Mouse (Mus musculus): ENCODE results near the gene Nphs1. TPM values are rescaled to one million over a fixed set of nuclear protein-coding genes. Genes with fewer than 3 reads are reported as not detected.
"Not testable (repeated sequence)": the region's sequence is repeated elsewhere in the genome, so short reads cannot be mapped to it uniquely, and the experiment has no call there.

Gene Nphs1
- polyA plus RNA-seq, 1 experiment from 2014 or later = not detected

DNA sequence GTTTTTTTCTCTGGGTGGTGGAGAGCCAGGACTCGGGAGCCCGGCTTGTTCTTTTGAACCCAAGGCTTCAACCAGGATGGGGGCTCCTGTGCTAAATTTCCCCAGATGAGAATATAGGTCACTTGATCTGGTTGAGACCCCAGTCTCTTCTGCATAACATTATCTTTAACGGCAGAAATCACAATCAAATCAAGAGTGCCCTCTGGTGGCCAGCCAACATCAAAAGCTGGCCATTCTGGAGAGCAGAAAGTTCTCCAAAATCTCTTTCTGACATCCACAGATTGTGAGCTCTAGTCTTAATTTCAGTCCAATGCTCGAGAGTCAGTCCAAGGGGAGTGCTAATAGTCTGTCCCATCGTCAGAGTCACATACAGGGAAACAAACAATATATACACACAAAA is 43.0 kb downstream of the Nphs1 start:
- H3K9me3 ChIP-seq (ENCODE audit: control insufficient read depth, low read length); H3K36me3 ChIP-seq (ENCODE audit: control insufficient read depth, insufficient read depth); H3K4me2 ChIP-seq (ENCODE audit: low read length); H3K27me3 ChIP-seq (replicated peaks; ENCODE audit: control insufficient read depth, insufficient read depth, low read length); H3K27ac ChIP-seq (ENCODE audit: low read length); ATAC-seq; H3K4me3 ChIP-seq (replicated peaks; ENCODE audit: low read length); H3K9ac ChIP-seq (replicated peaks; ENCODE audit: low read depth, low read length); H3K4me1 ChIP-seq (replicated peaks; ENCODE audit: control insufficient read depth, insufficient read depth, low read length): not testable (repeated sequence)
- 68% methylated on average over 5 of the region's 5 CpGs for WGBS

DNA sequence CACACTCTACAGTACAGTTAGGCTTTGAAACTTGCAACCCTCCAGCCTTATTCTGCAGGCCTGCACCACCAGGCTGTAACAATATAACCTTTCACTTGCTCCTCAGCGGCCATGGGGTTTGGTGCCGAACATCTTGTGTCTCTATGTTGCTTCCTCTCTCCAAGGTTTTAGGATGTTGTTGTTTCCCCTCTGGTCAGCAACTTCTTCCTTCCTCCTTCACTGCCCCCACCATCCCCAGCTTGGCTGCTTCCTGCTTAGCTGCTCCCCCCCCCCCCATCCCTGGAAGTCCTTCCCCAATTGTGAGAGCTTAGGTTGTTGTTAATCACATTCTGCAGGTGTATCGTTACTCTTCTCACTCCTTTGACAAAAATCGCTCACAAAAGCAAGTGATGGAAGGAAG is 49.9 kb downstream of the Nphs1 start:
- Histone ChIP-seq H3K4me1 (replicated peaks; ENCODE audit: control insufficient read depth, insufficient read depth, low read length) (no peaks in the 10 kb centered on the region), H3K27me3 (replicated peaks; ENCODE audit: control insufficient read depth, insufficient read depth, low read length) (no peaks in the 10 kb centered on the region), H3K36me3 (ENCODE audit: control insufficient read depth, insufficient read depth) (no peaks in the 10 kb centered on the region), H3K9me3 (ENCODE audit: control insufficient read depth, low read length) (no peaks in the 10 kb centered on the region), H3K4me3 (replicated peaks; ENCODE audit: low read length) (no peak overlapping the region), H3K4me2 (ENCODE audit: low read length) (no peak overlapping the region), H3K9ac (replicated peaks; ENCODE audit: low read depth, low read length) (no peak overlapping the region), H3K27ac (ENCODE audit: low read length) (no peak overlapping the region)
- 81% methylated on average over 4 of the region's 4 CpGs for WGBS
- no peak for ATAC-seq

DNA sequence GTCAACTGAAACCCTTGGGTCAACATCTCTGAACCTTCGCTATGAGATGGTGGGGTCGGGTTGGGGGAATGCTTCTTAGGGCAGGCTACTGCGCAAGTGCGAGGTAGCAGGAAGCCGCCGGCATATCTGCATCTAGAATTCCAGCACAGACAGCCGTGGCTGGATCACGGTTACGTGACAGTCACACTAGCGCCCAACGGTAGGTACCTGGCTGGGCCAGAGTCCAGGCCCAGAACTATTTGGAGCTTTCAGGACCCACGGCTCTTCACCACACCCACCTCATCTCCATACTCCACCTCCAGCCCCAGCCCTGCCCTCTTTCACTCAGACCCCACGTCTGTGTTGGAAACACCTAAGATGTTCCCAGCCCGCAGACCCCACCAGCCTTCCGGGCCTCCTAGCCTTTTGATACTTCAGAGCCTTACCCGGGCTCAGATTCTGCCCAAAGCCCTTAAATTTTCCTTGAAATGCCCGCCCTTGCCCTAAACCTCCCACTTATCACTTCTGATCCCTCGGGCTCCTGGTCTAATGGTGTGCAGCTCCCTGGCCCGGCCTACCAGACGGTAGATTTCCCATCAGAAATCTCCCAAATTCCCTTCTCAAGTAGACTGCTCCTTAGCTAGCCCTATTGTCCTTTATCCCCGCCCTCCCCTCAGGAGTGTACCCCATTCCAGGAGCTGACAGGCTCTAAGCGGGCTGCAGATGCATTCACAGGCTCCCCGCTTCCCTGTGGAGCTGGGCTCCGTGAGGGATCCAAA is 57.1 kb downstream of the Nphs1 start:
- 59% methylated on average over 24 of the region's 24 CpGs for whole genome bisulfite sequencing
- Histone ChIP-seq H3K9ac (replicated peaks; ENCODE audit: low read depth, low read length) (no peak overlapping the region), H3K9me3 (ENCODE audit: control insufficient read depth, low read length) (no peaks in the 10 kb centered on the region), H3K27ac (ENCODE audit: low read length) (no peak overlapping the region), H3K4me1 (replicated peaks; ENCODE audit: control insufficient read depth, insufficient read depth, low read length) (peaks cover 2% of the 10 kb centered on the region), H3K27me3 (replicated peaks; ENCODE audit: control insufficient read depth, insufficient read depth, low read length) (no peaks in the 10 kb centered on the region), H3K36me3 (ENCODE audit: control insufficient read depth, insufficient read depth) (no peaks in the 10 kb centered on the region), H3K4me2 (ENCODE audit: low read length) (no peak overlapping the region), H3K4me3 (replicated peaks; ENCODE audit: low read length) (no peak overlapping the region)
- ATAC-seq = no peak

DNA sequence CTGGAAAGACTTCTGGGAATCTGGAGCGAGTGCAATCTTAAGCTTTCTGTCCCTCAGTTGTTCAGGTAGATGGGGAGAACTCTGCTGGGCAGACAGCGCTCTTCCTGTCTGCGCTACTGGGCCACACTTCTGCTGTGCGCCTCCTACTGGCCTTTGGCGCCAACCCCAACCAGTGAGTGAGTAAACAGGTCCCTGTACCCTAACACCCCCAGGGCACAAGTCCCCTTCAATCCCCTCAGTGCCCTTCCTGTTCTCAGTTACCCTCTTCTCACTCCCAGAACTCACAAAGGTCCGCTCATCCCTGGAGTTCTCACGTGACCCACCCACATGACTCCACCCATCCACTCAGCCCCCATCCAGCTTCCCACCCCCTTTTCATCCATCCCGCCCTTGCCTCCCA is 60.2 kb downstream of the Nphs1 start:
- Histone ChIP-seq H3K9ac (replicated peaks; ENCODE audit: low read depth, low read length) (no peak overlapping the region), H3K27ac (ENCODE audit: low read length) (no peak overlapping the region), H3K4me2 (ENCODE audit: low read length) (no peak overlapping the region), H3K4me1 (replicated peaks; ENCODE audit: control insufficient read depth, insufficient read depth, low read length) (peaks cover 7% of the 10 kb centered on the region), H3K4me3 (replicated peaks; ENCODE audit: low read length) (no peak overlapping the region), H3K36me3 (ENCODE audit: control insufficient read depth, insufficient read depth) (no peaks in the 10 kb centered on the region; the same call in 1 of the 2 replicates), H3K27me3 (replicated peaks; ENCODE audit: control insufficient read depth, insufficient read depth, low read length) (no peaks in the 10 kb centered on the region), H3K9me3 (ENCODE audit: control insufficient read depth, low read length) (no peaks in the 10 kb centered on the region)
- 43% methylated on average over 8 of the region's 8 CpGs for whole genome bisulfite sequencing
- ATAC-seq = no peak

DNA sequence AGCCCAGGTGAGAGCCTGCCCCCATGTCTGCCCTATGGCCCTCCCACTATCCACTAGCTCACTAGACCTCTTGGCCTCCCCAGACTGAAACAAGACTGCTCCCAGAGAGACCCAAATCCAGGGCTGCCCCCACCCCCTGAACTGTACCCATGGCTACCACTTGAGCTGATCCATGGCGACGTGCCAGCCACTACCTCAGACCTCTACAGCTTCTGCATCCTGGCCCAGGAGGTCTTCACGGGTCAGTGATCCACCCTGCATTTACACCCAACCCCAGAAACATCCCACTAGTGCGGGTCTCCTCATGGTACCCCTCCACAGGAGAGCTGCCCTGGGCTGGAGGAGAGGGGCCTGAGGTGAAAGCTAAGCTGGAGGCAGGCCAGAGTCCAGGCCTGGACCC is 62.3 kb downstream of the Nphs1 start:
- WGBS = 61% methylated on average over 4 of the region's 4 CpGs
- Histone ChIP-seq H3K4me3 (replicated peaks; ENCODE audit: low read length) (no peak overlapping the region), H3K9ac (replicated peaks; ENCODE audit: low read depth, low read length) (no peak overlapping the region), H3K27me3 (replicated peaks; ENCODE audit: control insufficient read depth, insufficient read depth, low read length) (no peaks in the 10 kb centered on the region), H3K4me1 (replicated peaks; ENCODE audit: control insufficient read depth, insufficient read depth, low read length) (peaks cover 7% of the 10 kb centered on the region), H3K4me2 (ENCODE audit: low read length) (no peak overlapping the region), H3K9me3 (ENCODE audit: control insufficient read depth, low read length) (no peaks in the 10 kb centered on the region), H3K27ac (ENCODE audit: low read length) (no peak overlapping the region), H3K36me3 (ENCODE audit: control insufficient read depth, insufficient read depth) (peaks cover 12% of the 10 kb centered on the region)
- peak; percentile 19; the same call in 1 of the 2 replicates for ATAC-seq

DNA sequence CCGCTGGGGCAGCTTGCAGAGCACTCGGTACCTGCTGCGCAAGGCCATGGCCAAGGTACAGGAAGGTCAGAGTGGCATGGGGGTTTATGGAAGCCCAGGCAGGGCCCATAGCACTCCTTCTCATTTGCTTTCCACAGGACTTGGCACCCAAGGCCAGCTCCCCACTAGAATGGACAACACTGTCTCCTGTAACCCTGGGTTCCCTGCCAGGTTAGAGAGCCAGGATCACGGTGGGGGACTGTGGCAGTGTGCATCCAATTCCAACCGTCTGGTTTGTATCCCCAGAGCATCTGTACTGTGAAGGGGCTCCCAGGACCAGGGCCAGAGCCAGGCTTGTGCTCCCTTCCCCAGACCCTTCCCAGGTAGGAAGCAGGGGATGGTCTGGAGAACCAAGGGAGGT is 62.7 kb downstream of the Nphs1 start:
- Histone ChIP-seq H3K36me3 (ENCODE audit: control insufficient read depth, insufficient read depth) (peaks cover 16% of the 10 kb centered on the region), H3K4me3 (replicated peaks; ENCODE audit: low read length) (no peak overlapping the region), H3K9ac (replicated peaks; ENCODE audit: low read depth, low read length) (no peak overlapping the region), H3K27me3 (replicated peaks; ENCODE audit: control insufficient read depth, insufficient read depth, low read length) (no peaks in the 10 kb centered on the region), H3K4me1 (replicated peaks; ENCODE audit: control insufficient read depth, insufficient read depth, low read length) (peaks cover 7% of the 10 kb centered on the region), H3K27ac (ENCODE audit: low read length) (no peak overlapping the region), H3K9me3 (ENCODE audit: control insufficient read depth, low read length) (no peaks in the 10 kb centered on the region), H3K4me2 (ENCODE audit: low read length) (no peak overlapping the region)
- 67% methylated on average over 5 of the region's 5 CpGs for WGBS
- peak; percentile 11; the same call in 1 of the 2 replicates for ATAC-seq

DNA sequence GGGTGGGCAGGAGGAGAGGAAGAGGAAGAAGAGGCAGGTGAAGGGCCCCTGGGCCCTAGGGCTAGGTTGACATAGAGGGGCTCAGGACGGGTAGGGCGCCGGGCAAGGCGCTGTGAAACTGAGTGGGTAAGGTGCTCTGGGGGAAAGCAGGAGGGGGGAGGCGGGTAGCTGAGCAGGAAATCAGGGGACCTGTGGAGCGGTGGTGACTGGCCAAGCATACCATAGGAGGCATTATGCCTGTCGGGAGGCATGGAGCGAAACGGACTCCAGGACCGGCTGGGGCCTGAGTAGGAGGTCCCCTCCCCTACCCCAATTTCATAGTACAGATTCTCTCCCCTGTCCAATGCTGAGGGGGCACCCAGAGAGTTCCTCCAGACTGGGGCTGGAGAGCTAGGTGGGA is 64.8 kb downstream of the Nphs1 start:
- H3K27me3 ChIP-seq (replicated peaks; ENCODE audit: control insufficient read depth, insufficient read depth, low read length) = no peaks in the 10 kb centered on the region
- H3K27ac ChIP-seq (ENCODE audit: low read length) = no peak overlapping the region
- H3K36me3 ChIP-seq (ENCODE audit: control insufficient read depth, insufficient read depth) = peaks cover 32% of the 10 kb centered on the region
- no peak for ATAC-seq
- peaks cover 7% of the 10 kb centered on the region for H3K4me1 ChIP-seq (replicated peaks; ENCODE audit: control insufficient read depth, insufficient read depth, low read length)
- 78% methylated on average over 10 of the region's 10 CpGs for WGBS
- no peak overlapping the region for H3K4me2 ChIP-seq (ENCODE audit: low read length)
- H3K9me3 ChIP-seq (ENCODE audit: control insufficient read depth, low read length) = no peaks in the 10 kb centered on the region
- H3K4me3 ChIP-seq (replicated peaks; ENCODE audit: low read length) = no peak overlapping the region
- H3K9ac ChIP-seq (replicated peaks; ENCODE audit: low read depth, low read length) = no peak overlapping the region

DNA sequence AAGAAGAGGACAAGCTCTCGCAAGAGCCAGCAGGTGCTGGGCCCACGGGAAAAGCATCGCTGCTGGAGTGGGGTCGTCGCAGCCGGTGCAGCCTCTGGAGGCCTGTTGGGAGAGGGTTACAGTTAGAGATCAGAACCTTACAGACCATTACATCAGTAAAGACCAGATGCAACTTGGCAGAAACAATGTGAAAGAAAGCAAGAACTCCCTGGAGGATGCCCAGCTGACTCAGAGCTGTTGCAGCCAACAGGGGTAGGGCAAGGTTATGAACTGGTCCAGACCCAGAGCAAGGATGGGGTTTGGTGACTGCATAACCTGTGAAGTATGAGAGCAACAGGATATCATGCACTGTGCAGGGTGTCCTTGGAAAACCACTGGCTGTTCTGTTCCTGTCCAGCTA is 66.4 kb downstream of the Nphs1 start:
- WGBS = 85% methylated on average over 6 of the region's 6 CpGs
- H3K27me3 ChIP-seq (replicated peaks; ENCODE audit: control insufficient read depth, insufficient read depth, low read length) = no peaks in the 10 kb centered on the region
- no peak overlapping the region for H3K4me2 ChIP-seq (ENCODE audit: low read length)
- no peak for ATAC-seq
- H3K27ac ChIP-seq (ENCODE audit: low read length) = no peak overlapping the region
- peaks cover 7% of the 10 kb centered on the region for H3K4me1 ChIP-seq (replicated peaks; ENCODE audit: control insufficient read depth, insufficient read depth, low read length)
- no peak overlapping the region for H3K4me3 ChIP-seq (replicated peaks; ENCODE audit: low read length)
- peaks cover 45% of the 10 kb centered on the region for H3K36me3 ChIP-seq (ENCODE audit: control insufficient read depth, insufficient read depth)
- no peak overlapping the region for H3K9ac ChIP-seq (replicated peaks; ENCODE audit: low read depth, low read length)
- no peaks in the 10 kb centered on the region for H3K9me3 ChIP-seq (ENCODE audit: control insufficient read depth, low read length)

DNA sequence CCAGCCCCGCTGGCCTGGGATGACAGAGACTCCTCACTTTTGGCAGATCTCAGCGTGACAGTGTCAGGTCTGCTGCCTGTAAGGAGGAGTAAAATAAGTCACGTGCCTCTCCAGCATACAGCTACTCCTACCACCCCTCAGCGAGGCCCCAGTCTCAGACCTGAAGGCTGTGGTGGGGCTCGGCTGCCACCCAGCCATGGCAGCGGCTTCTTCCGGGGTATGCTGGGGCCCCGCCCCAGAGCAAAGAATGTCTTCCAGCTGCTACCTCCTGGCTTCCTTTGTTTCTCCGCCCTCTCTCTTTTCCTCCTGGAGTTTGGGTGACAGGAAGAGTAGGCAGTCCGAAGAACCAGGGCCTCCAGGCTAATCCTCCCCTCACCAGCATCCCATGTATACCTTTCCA is 67.8 kb downstream of the Nphs1 start:
- Histone ChIP-seq H3K27me3 (replicated peaks; ENCODE audit: control insufficient read depth, insufficient read depth, low read length) (no peaks in the 10 kb centered on the region), H3K4me2 (ENCODE audit: low read length) (no peak overlapping the region), H3K4me3 (replicated peaks; ENCODE audit: low read length) (no peak overlapping the region), H3K9me3 (ENCODE audit: control insufficient read depth, low read length) (no peaks in the 10 kb centered on the region), H3K4me1 (replicated peaks; ENCODE audit: control insufficient read depth, insufficient read depth, low read length) (no peaks in the 10 kb centered on the region), H3K36me3 (ENCODE audit: control insufficient read depth, insufficient read depth) (peaks cover 52% of the 10 kb centered on the region), H3K9ac (replicated peaks; ENCODE audit: low read depth, low read length) (peak overlapping the region; percentile 27; the same call in 1 of the 2 replicates), H3K27ac (ENCODE audit: low read length) (no peak overlapping the region)
- ATAC-seq = no peak
- 41% methylated on average over 10 of the region's 10 CpGs for WGBS
